Mouse (Mus musculus): ENCODE measurements around the gene Armc5.

Gene Armc5

GRCm38 (mm10) chr7:128288923-128289544, 51.9 kb downstream of the Armc5 start:
- no peak for DNase-seq (ENCODE audit: low spot score)
